Mouse (Mus musculus): Measurements from ENCODE around the gene Cyp11a1. TPM values are rescaled to one million over a fixed set of nuclear protein-coding genes. Genes with fewer than 3 reads are reported as not detected.

The Cyp11a1 gene
- polyA plus RNA-seq, 1 experiment from 2014 or later: 0.57 TPM

Other genes with a start within 250 kb of the Cyp11a1 start
- gene Clk3, start 240.6 kb upstream of the Cyp11a1 start, polyA plus RNA-seq (2015; fragmentation: Nextera tagmentation; extraction: Ambion mirVana): 71.2 and 72.4 TPM in 2 replicates
- 10.9 and 12.8 TPM in 2 replicates for gene Arid3b, start 169.6 kb upstream of the Cyp11a1 start, polyA plus RNA-seq (2015; fragmentation: Nextera tagmentation; extraction: Ambion mirVana)
- 165 and 173 TPM in 2 replicates for gene Ubl7, start 95.4 kb upstream of the Cyp11a1 start, polyA plus RNA-seq (2015; fragmentation: Nextera tagmentation; extraction: Ambion mirVana)
- 2.9 and 4.2 TPM in 2 replicates for gene Sema7a, start 66.3 kb upstream of the Cyp11a1 start, polyA plus RNA-seq (2015; fragmentation: Nextera tagmentation; extraction: Ambion mirVana)
- 19.1 and 20.1 TPM in 2 replicates for gene Stra6, start 57.4 kb downstream of the Cyp11a1 start, polyA plus RNA-seq (2015; fragmentation: Nextera tagmentation; extraction: Ambion mirVana)
- gene Ccdc33, start 112.4 kb downstream of the Cyp11a1 start, polyA plus RNA-seq (2015; fragmentation: Nextera tagmentation; extraction: Ambion mirVana): 0.81 and 0.91 TPM in 2 replicates
- gene Islr, start 197.9 kb downstream of the Cyp11a1 start, polyA plus RNA-seq (2015; fragmentation: Nextera tagmentation; extraction: Ambion mirVana): 40.9 and 43.7 TPM in 2 replicates
- gene Islr2, start 197.9 kb downstream of the Cyp11a1 start, polyA plus RNA-seq (2015; fragmentation: Nextera tagmentation; extraction: Ambion mirVana): 11.1 and 11.3 TPM in 2 replicates
- gene Pml, start 243.4 kb downstream of the Cyp11a1 start, polyA plus RNA-seq (2015; fragmentation: Nextera tagmentation; extraction: Ambion mirVana): 4.0 and 4.7 TPM in 2 replicates
- gene Stoml1, start 246.8 kb downstream of the Cyp11a1 start, polyA plus RNA-seq (2015; fragmentation: Nextera tagmentation; extraction: Ambion mirVana): 105 and 116 TPM in 2 replicates

Data from hindbrain, embryonic 13.5 days (tissue).